9 mouse cellular contexts compared by ENCODE assay signal in genomic region chr2:173578595-173578994, GRCm38 (mm10). TPM values are rescaled to one million over a fixed set of nuclear protein-coding genes. Genes with fewer than 3 reads are reported as not detected.
DNase-seq lines count a peak whose midpoint lies in the region; ATAC-seq and TF ChIP-seq lines count a peak whose summit lies in the region.
"Had no signal": no experiment of that assay in that cellular context is flagged by ENCODE, and none has a peak within 500 bp of the region (broad histone marks: within the 10 kb centered on the region; RNA-seq: fewer than 3 reads in every experiment).

No protein-coding gene starts in this region.

- no peaks in the 10 kb centered on the region for H3K36me3 ChIP-seq in heart, embryonic 13.5 days
- H3K36me3 ChIP-seq in ES-Bruce4 (ENCODE audit: control insufficient read depth, insufficient read depth, low read length, poor library complexity, severe bottlenecking), result no peaks in the 10 kb centered on the region
- H3K36me3 ChIP-seq in hindbrain, embryonic 12.5 days, result no peaks in the 10 kb centered on the region
- no peaks in the 10 kb centered on the region for H3K36me3 ChIP-seq in midbrain, embryonic 11.5 days (ENCODE audit: control insufficient read depth, insufficient read depth, low read length)

- TF ChIP-seq EP300 in ES-Bruce4 (IDR thresholded peaks at IDR 0.05; ENCODE audit: insufficient read depth, low read depth, low read length), result no peak

- no peaks in the 10 kb centered on the region for H3K9me3 ChIP-seq in heart, embryonic 13.5 days
- no peaks in the 10 kb centered on the region for H3K9me3 ChIP-seq in ES-Bruce4 (replicated peaks; ENCODE audit: control insufficient read depth, insufficient read depth, low read length, poor library complexity, severe bottlenecking)
- H3K9me3 ChIP-seq in hindbrain, embryonic 12.5 days (replicated peaks), result no peaks in the 10 kb centered on the region
- H3K9me3 ChIP-seq in midbrain, embryonic 11.5 days (ENCODE audit: control insufficient read depth, low read length), result no peaks in the 10 kb centered on the region

- no peak for DNase-seq in heart, adult 18-20 months
- no peak for DNase-seq in midbrain, embryonic 11.5 days (ENCODE audit: low spot score, missing footprints)
- DNase-seq in frontal cortex, postnatal 25 days (ENCODE audit: low spot score in 2 of 2), result no peak
- no peak for DNase-seq in urinary bladder, adult 18-20 months (ENCODE audit: low spot score in 2 of 2)

- no peak for TF ChIP-seq POLR2A in ES-Bruce4 (IDR thresholded peaks at IDR 0.05; ENCODE audit: insufficient read depth, low read length)

- peak overlapping the region; percentile 73 for H3K9ac ChIP-seq in heart, embryonic 13.5 days
- peak overlapping the region; percentile 30; the same call in 1 of the 2 replicates for H3K9ac ChIP-seq in ES-Bruce4 (ENCODE audit: low read depth, poor library complexity, severe bottlenecking)
- peak overlapping the region; percentile 68; the same call in 1 of the 2 replicates for H3K9ac ChIP-seq in hindbrain, embryonic 12.5 days
- no peak overlapping the region for H3K9ac ChIP-seq in midbrain, embryonic 11.5 days (ENCODE audit: low read length)

- ATAC-seq in heart, embryonic 13.5 days (ENCODE audit: extremely low read depth, insufficient number of reproducible peaks, low FRiP score, low TSS enrichment), result no peak
- no peak for ATAC-seq in hindbrain, embryonic 12.5 days (ENCODE audit: low FRiP score)
- ATAC-seq in midbrain, embryonic 11.5 days (ENCODE audit: low FRiP score), result 0 out of 2 replicates have a peak, but pooled peaks have one; percentile 3
- no peak for ATAC-seq in monocyte, adult 5-6 weeks (replicated peaks; ENCODE audit: insufficient number of reproducible peaks, low FRiP score, low TSS enrichment, poor library complexity, severe bottlenecking)

- H3K4me2 ChIP-seq in heart, embryonic 13.5 days, result peak overlapping the region; percentile 83
- peak overlapping the region; percentile 99 for H3K4me2 ChIP-seq in hindbrain, embryonic 12.5 days (replicated peaks)
- H3K4me2 ChIP-seq in midbrain, embryonic 11.5 days, result peak overlapping the region; percentile 86

- peaks cover 5% of the 10 kb centered on the region for H3K4me1 ChIP-seq in heart, embryonic 13.5 days
- H3K4me1 ChIP-seq in ES-Bruce4 (ENCODE audit: control insufficient read depth, insufficient read depth, low read length), result no peaks in the 10 kb centered on the region
- peaks cover 10% of the 10 kb centered on the region for H3K4me1 ChIP-seq in hindbrain, embryonic 12.5 days
- H3K4me1 ChIP-seq in midbrain, embryonic 11.5 days (ENCODE audit: control insufficient read depth, insufficient read depth, low read length), result peaks cover 6% of the 10 kb centered on the region; the same call in 1 of the 2 replicates

- peaks cover 67% of the 10 kb centered on the region for H3K27me3 ChIP-seq in heart, embryonic 13.5 days (replicated peaks)
- H3K27me3 ChIP-seq in ES-Bruce4 (ENCODE audit: control insufficient read depth, insufficient read depth, low read length, poor library complexity, severe bottlenecking), result no peaks in the 10 kb centered on the region
- H3K27me3 ChIP-seq in hindbrain, embryonic 12.5 days, result peaks cover 20% of the 10 kb centered on the region
- H3K27me3 ChIP-seq in midbrain, embryonic 11.5 days (ENCODE audit: control insufficient read depth, insufficient read depth, low read length), result peaks cover 2% of the 10 kb centered on the region

- no peak for TF ChIP-seq CTCF in ES-Bruce4 (IDR thresholded peaks at IDR 0.05; ENCODE audit: low read depth, low read length)

- H3K27ac ChIP-seq in heart, embryonic 13.5 days (replicated peaks), result no peak overlapping the region
- H3K27ac ChIP-seq in ES-Bruce4 (ENCODE audit: insufficient read depth, low read length), result no peak overlapping the region
- no peak overlapping the region for H3K27ac ChIP-seq in hindbrain, embryonic 12.5 days
- H3K27ac ChIP-seq in midbrain, embryonic 11.5 days (ENCODE audit: low read depth, low read length), result no peak overlapping the region

- 26% methylated on average over 8 of the region's 8 CpGs for WGBS in heart, embryonic 13.5 days
- 29% methylated on average over 8 of the region's 8 CpGs for WGBS in hindbrain, embryonic 12.5 days
- WGBS in midbrain, embryonic 11.5 days, result 32% methylated on average over 8 of the region's 8 CpGs

- H3K4me3 ChIP-seq in heart, embryonic 13.5 days, result peak overlapping the region; percentile 54
- H3K4me3 ChIP-seq in ES-Bruce4 (ENCODE audit: low read depth, low read length), result peak overlapping the region; percentile 47
- H3K4me3 ChIP-seq in hindbrain, embryonic 12.5 days, result peak overlapping the region; percentile 48
- H3K4me3 ChIP-seq in midbrain, embryonic 11.5 days (ENCODE audit: low read depth, low read length), result peak overlapping the region; percentile 41

RNA-seq across cellular contexts. Expression of gene Ankrd60, which starts 0.4 kb away (rescaled TPM):
- polyA plus RNA-seq in heart, embryonic 13.5 days (2015; fragmentation: Nextera tagmentation; extraction: Ambion mirVana), result not detected in 2 replicates
- not detected for total RNA-seq in heart, adult 18-20 months (2021)
- not detected in 2 replicates for polyA plus RNA-seq in ES-Bruce4 (2011; ENCODE audit: insufficient read depth, insufficient read length, low read depth, missing spikeins)
- polyA plus RNA-seq in hindbrain, embryonic 12.5 days (2016; fragmentation: Nextera tagmentation; extraction: Ambion mirVana), result not detected in 2 replicates
- not detected in 2 replicates for polyA plus RNA-seq in midbrain, embryonic 11.5 days (2014; fragmentation: Nextera tagmentation; extraction: Ambion mirVana)
- not detected in 3 replicates for total RNA-seq in monocyte, adult 5-6 weeks (2017)
- polyA plus RNA-seq: C2C12 had no signal

RNA-seq across cellular contexts. Expression of gene 1700021F07Rik, which starts 56.2 kb away (rescaled TPM):
- polyA plus RNA-seq in heart, embryonic 13.5 days (2015; fragmentation: Nextera tagmentation; extraction: Ambion mirVana), result not detected in 2 replicates
- not detected for total RNA-seq in heart, adult 18-20 months (2021)
- not detected in 2 replicates for polyA plus RNA-seq in ES-Bruce4 (2011; ENCODE audit: insufficient read depth, insufficient read length, low read depth, missing spikeins)
- polyA plus RNA-seq in hindbrain, embryonic 12.5 days (2016; fragmentation: Nextera tagmentation; extraction: Ambion mirVana), result not detected in 2 replicates
- not detected in 2 replicates for polyA plus RNA-seq in midbrain, embryonic 11.5 days (2014; fragmentation: Nextera tagmentation; extraction: Ambion mirVana)
- not detected in 3 replicates for total RNA-seq in monocyte, adult 5-6 weeks (2017)
- polyA plus RNA-seq: C2C12 had no signal
